Mouse (Mus musculus): ENCODE data around the gene Fam50b.

Gene Fam50b

DNA sequence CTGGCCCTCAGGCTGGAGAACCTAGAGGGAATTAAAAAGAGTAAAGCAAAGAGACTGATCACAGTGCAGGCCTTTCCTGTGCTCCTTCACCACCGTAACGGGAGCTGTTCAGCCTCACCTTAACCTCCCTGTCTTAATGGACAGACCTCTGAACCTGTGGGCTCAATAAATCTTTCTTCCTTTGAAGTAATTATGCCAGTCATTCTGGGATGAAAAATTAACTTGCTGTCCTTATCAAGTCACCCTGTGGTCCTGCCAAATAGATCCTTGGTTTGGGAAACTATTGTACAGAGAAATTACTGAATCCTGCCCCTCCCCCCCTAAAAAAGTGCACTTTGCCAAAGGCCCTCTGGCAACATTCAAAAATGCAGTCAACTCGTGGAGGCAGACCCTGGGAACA, 4.4 kb downstream of the Fam50b start:
- no peak for DNase-seq

DNA sequence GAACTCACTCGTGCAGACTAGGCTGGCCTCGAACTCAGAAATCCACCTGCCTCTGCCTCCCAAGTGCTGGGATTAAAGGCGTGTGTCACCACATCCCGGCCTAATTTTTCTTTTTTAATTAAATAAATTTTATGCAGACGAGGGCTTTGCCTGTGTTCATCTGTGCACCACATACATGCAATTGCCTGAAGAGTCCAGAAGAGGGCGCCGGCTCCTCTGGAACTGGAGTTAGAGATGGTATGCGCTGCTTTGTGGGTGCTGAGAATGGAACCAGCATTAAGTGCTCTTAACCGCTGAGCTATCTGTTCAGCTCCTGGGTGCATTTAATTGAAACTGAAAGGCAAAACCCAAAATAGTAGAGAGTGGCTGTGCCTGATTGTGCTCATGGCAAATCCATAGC, 6.6 kb downstream of the Fam50b start:
- no peak for DNase-seq

DNA sequence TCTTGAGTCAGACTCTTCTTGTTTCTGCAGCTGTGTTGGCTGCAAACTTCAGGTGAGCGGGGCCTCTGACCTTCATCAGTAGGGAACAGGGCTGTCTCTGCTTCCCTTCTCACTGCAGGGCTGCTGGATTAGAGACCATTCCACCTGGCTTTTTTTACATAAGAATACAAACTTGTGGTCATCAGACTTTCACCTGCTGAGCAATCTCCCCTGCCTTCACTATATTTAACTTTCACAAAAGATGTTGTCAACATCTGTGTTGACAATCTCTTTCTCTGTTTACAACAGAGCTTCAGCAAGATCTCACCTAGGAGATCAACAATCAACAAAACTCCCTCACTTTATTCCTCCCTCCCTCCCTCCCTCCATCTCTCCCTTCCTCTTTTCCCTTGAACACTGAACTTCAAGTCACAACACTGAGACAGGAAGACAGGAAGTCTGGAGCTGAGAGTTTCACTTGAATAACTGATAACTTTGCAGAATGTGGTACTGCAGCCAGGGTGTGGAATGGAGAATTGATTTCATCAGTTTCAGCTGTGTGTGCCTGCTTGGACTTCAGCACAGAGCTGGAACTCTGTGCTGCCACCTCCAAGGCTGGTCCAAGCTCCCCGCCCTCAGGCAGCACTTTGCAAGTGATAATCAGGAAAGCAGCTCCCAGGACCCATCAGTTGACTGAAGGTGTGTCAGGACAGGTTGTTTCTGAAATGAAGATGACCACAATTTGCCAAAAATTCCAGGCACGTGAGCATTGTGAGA, 7.3 kb downstream of the Fam50b start:
- DNase-seq = no peak

DNA sequence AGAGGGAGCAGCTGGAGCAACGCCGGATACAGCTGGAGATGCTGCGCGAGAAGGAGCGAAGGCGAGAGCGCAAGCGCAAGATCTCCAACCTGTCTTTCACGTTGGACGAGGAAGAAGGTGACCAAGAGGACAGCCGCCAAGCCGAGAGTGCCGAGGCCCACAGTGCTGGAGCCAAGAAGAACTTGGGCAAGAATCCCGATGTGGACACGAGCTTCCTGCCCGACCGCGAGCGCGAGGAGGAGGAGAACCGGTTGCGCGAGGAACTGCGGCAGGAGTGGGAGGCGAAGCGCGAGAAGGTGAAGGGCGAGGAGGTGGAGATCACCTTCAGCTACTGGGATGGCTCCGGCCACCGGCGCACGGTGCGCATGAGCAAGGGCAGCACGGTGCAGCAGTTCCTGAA, 12.2 kb downstream of the Fam50b start:
- no peak for DNase-seq

DNA sequence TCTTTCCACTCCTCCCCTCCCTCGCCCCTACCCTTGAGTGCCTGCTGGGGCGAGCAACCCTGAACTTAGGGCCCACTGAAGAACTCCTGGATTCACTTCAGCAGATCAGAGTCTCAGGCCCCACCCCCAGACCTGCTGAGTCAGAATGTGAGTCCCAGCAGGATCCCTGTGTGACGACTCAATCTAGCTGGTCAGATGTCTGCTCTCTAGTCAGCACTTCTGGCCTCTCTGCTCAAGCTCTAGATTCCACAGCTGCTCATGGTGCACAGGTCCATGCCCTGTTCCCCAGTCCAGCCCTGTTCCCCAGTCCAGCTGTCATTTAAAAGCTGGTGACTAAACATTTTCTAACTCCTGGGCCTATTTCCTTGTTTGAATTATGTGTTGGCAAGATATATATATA, 13.9 kb downstream of the Fam50b start:
- DNase-seq = no peak

DNA sequence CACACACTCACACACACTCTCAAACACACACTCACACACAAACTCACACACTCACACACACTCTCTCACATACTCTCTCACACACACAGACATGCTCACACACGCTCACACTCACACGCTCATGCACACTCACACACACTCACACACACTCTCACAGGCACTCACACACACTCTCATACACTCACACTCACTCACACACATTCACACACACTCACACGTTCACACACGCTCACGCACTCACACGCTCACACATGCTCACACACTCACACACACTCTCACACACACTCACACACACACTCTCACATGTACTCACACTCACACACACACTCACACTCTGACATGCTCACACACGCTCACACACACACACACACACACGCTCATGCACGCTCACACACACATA, 24.6 kb downstream of the Fam50b start:
- DNase-seq = no peak

DNA sequence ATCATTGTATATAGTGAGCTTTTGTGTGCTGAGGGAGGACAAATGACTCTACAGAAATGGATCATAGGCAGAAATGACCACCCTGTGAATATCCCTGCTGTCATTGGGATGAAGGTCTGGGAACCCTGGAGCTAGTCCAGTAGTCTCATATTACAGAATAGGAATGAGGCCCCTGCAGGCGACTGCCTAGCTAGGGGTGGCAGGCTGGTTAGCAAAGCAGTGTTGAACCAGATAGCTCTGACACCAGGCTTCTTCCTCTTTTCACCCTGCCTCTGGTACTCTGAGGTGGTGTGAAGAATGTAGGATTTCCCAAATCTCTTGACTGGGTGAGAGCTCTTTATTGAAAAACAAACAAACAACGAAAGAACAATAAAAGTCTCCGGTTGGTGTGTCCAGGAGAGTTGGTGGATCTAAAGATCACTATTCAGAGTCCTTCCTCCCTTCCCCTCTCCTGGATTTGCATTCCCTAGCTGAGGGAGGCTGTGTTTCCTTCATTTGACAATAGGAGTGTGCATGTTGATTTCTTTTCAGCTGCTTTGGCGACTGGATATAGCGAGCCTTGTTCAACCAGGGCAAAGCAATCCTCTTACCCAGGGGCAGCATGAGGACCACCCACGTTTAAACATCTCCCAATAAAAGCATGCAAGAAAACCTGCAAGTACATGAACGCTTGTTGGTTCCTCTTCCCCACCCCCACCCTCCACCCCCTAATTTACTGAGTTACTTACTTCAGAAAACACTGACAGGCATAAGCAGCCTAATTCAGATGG, 26.1 kb downstream of the Fam50b start:
- no peak for DNase-seq

DNA sequence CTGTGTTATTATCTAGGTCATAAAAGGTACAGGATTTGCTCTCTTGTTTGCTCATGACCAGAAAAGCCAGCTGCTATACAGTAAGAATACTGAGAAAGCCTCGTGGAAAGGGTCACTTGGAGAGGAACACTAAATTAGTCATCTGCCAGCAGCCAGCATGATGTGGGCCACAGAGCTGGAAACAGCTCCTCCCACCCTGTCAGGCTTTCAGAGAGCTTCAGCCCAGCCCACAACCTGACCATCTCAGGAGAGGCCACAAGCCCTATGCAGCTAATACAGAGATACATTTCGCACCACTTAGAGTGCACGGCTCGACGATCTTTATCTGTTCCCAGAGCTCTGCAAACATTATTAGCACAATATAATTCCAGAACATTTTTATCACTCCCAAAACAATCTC, 27.5 kb downstream of the Fam50b start:
- DNase-seq = no peak

DNA sequence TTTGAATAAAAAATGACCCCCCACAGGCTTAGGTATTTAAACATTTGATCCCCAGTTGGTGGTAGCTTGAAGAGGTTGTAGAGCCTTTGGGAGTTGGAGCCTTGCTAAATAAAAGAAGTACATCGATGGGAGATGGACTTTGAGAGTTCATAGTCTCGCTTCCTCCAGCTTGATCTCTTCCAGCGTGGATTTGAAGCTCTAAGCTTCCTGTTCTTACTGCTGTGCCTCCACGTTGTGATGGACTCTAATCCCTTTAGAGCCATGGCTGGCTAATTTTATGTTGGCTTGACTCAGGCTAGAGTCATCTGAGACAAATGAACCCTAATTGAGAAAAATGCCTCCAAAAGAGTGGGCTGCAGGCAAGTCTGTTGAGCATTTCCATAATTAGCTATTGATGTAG, 28.2 kb downstream of the Fam50b start:
- no peak for DNase-seq

DNA sequence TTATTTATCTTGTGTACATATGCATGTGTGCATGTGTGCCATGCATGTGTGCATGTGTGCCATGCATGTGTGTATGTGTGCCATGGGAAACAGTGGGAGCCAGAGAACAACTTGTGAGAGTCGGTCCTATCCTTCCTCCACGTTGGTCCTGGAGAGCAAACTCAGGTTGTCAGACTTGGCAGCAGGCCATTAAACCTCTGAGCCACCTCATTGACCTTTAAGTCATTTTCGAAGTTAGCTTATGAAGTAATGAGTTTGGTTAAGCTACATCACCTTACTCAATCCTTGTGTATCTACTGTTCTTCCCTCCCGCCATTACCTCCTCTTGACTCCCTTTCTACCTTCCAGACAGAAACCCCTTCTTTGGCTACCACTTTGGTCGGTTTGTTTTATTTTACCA, 30.6 kb downstream of the Fam50b start:
- DNase-seq = no peak

DNA sequence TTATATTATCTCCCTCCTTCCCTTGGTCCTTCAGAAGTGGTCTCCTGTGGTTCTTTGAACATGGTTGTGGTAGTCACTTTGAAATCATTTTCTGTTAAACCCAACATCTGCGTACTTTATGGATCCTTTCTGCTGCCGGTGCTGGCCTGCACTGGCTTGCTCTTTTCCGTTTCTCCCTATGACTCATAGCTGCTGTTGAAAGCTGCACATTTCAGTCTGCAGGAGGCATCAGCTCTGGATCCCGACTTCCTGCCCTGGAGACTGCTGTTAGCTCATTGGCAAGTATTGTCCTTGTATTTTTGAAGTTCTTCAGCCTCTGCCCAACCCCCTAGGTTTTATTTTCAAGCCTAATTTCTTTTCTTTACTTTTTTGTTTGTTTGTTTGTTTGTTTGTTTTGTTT, 31.9 kb downstream of the Fam50b start:
- no peak for DNase-seq

DNA sequence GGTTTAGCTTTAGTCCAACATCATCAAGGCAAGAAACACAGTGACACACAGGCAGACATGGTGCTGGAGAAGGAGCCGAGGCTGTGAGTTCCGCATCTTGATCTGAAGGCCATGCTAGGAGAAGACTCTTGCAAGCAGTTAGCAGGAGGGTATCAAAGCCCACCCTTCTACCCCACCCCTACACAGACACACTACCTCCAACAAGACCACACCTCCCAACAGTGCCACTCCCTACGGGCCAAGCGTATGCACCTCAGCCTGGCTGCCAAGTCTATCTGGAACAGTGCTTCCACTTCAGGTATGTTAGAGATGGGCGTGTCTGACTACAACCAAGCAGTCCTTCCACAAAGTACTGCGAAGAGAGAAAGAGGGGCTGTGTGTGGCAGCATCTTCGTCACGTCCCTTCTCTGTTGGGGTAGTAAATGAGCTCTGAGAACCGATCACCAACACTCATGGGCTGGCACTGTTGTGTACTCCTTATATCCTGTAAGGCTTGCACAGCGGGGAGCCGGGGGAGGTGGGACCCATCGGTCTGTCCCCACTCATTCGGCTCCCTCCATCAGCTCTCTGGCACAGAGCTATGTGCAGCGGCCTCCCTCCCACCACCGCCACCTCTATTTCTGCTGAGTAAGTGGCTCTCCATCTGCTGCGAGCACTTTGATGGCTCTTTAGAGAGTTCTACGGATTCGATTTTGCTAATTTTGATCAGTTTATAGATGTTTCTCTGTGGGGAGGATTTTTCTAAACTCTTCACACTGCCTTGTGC, 33.1 kb downstream of the Fam50b start:
- no peak for DNase-seq

DNA sequence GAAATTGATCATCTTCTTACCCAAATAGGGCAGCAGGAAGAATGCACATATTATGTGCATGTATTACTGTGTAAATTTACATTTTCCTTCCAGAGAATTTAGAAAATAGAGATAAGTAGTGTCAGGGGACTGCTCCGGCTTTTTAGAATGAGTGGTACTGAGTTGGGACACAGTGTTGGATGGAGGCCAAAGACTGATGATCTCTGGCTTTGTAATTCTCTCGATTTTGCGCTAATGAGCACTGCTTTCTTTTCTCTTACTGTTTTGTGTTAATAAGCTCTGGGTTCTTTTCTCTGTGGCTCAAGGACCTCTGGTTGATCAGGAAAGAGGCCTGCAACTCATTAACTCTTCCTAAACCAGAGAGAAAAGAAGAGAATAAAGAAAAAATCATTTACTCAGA, 42.1 kb downstream of the Fam50b start:
- no peak for DNase-seq

DNA sequence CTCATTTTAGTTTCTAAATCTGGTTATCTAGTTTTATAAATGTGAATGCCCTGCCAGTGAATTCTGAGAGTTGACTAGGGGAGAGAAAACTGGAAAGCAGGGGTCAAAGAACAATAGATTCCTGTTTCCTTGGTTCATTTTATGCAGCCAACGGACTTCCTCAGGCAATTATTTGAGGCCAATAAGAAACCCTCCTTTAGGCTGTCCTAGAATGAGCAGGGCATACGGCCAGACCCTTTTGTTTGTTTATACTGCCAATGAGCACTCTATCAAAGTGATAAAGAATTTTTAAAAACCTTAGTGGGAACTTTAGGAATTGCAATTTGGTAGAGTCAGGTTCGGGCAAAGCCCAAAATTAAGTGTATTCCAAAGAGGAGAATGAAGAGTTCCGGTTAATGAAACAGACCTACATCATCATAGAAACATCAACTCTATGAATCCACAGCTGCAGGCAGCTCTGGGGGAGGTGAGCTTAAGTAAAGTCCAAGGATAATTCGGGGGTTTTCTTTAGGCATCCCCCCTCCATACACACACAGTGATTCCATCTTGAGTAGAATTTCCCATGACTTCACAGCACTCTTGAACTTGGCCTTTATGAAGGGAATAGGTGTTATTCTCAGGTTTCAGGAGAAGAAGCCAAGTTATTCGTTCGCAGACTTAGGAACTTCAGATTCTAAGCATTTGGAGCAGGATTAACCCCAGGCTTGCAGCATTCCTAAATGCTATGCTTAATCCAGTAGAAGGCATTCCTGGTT, 46.4 kb downstream of the Fam50b start:
- peak; percentile 55 for DNase-seq

DNA sequence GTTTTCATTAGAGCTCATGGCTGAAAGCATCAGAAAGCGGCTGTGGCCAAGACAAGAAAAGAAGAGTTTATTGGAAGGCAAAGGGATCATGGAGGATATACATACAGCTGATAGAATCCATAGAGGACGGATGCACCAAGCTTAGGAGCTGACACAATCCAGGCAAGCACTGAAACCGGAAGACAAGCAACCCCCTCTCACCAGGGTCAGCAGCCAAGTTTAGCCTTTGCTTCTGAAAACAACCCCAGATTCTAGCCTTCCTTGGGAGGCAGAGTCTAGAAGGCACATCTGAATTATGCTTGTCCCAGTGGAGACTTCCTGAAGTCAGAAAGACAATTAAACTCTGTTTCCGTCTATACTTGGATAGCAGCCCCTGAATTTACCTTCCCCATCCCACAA, 47.0 kb downstream of the Fam50b start:
- DNase-seq = no peak

DNA sequence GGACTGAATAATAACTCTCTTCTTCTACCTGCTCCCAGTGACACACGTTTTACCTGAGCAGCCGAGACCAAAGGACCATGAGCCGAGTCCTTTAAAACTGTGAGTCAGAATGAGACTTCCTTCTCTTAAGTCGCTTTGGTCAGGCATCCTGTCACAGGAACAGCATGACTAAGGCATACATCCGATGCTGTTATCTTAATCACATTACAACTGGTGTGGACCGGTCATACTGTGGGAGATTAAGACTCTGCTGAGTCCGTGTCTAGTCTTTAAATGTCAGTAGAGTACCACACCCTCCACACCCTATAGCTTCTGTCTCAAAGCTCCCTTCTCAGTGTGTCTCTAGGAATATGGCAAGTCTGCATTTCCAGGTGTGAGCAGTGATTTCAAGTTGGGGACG, 50.2 kb downstream of the Fam50b start:
- DNase-seq = no peak

DNA sequence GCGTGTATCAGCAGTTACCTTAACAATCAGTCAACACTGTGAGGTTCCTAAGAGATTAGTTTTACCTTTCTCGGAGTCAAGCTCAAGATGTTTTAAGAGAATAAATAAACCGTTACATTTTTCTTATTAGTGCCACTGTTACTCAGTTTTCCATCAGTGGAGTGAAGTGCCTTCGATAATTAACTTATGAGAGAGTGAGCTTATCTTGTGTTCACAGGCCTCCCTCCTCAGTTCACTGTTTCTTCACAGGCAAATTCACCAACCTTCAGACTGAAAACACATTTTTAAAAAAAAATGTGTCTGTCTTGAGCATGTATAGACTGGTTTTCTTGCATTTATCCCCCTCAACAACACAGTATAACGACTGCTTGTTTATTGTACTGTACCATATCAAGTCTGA, 52.0 kb downstream of the Fam50b start:
- DNase-seq = no peak

DNA sequence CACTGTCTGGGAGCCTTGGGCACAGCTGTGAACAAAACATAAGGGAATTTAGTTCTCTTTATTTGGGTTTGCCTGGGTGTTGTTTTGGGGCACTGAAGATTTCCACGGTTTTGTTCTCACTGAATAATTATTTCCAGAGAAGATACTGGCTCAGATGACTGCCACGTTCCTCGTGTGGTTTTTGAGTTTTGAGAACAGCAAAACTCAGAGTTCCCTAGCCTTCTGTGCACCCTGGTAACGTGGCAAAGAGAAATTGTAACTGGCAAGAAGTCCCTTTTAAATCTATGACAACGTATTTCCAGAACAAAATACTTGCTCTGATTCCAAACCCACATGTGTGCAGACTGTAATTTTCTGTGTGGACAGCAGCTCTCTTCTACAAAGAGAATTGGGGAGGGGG, 52.9 kb downstream of the Fam50b start:
- DNase-seq = no peak

DNA sequence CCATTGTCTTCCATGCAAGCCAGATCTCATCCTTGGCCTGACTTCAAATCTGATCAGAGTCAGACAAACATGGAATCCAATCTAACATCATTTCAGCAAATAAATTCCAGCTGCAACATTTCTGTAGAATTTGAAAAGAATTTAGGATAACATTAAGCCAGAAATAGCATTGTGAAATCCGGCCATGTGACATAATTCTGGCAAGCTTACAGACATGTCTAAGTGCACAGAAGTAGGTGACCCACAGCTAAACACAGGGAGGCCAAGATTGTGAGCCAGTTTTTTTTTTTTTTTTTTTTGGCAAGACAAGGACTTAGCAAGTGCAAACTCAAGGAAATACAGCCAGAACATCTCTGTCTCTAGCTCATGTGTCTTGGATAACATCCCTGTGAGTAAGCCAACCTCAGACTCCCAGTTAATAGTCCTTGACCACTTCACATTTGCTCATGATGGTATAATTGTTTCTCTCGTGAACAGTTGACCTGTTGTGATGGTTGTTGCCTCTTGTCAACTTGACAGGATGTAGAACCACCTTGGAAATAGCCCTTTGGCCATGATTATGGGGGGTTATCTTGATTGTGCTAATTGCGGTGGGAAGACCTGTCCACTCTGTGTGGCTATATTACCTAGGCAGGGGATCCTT, 54.6 kb downstream of the Fam50b start:
- peak; percentile 60 for DNase-seq

DNA sequence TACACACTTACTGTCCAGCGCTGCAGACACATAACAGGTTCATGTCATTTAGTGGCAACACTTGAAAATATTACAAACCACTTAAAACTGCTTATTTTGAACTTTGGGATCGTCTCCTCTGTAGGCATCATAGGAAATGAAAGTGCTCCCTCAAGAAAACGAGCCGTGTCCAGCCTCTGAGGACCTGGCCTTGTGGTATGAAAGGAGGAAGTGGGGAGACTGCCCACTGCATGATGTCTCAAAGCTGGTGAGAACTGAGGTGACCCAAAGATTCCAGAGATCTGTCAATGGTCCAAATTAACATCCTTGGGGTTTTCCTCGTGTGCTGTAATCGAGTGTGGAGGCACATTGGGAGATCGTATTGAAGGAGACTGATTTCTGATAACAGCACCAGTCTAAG, 58.4 kb downstream of the Fam50b start:
- no peak for DNase-seq

DNA sequence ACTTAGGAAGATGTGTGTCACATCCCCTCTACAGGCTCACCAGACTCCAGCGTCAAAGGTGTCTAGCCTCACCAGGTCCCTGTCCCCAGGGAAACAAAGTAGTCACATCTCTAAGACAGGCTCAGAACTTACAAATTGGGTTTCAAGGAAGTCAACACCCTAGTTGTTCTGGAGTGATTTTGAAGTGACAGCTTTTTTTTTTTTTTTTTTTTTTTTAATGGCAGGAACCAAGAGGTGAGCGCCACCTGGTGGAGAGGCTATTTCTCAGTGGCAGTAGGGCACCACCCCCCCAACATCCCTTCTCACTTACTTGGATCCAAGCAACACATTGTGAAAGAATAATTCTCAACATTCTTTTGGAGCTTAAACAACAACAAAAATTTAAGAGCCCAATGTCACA, 59.2 kb downstream of the Fam50b start:
- DNase-seq = peak; percentile 88

DNA sequence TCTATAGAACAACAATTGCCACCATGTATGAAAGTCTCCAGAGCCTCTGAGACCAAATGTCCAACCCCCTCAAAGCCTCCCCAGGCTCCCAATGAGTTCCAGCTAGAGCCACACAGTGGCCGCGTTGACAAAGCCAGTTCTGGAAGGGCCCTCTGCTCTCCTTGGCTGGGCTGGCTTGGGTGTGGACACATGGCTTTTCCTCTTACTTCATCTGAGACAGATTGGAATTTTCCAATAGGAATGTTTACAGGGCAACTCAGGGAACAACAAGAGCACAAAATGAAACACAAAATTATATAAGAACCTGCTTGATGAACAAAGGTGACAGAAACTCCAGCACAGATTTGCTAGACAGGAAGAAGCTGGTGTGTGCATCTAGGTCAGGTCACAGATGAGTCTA, 59.8 kb downstream of the Fam50b start:
- DNase-seq = peak; percentile 50
